Mouse (Mus musculus): ENCODE results near the gene Znfx1.

GRCm38 (mm10) chr2:167048698-167049358 is 14.0 kb downstream of the Znfx1 start:
- TF ChIP-seq POLR2A (IDR thresholded peaks at IDR 0.05; ENCODE audit: borderline replicate concordance, control insufficient read depth, low read depth, low read length), result no peak
- TF ChIP-seq CTCF (IDR thresholded peaks at IDR 0.05; ENCODE audit: control insufficient read depth, insufficient read depth, low read length), result no peak
